Mouse (Mus musculus) liver, adult 2 months (tissue): Measurements from ENCODE around the gene Gm40460. TPM values are rescaled to one million over a fixed set of nuclear protein-coding genes. Genes with fewer than 3 reads are reported as not detected.
"Not testable (repeated sequence)": the region's sequence is repeated elsewhere in the genome, so short reads cannot be mapped to it uniquely, and the experiment has no call there.

Experiments used
- DNase-seq: peaks from one replicate; pipeline ENCODE4 v3.0.0-alpha.2; 2011; ENCODE audit warnings: low read depth, low spot score; ENCODE audit errors: extremely low read depth
- H3K27ac ChIP-seq: fragments of 200-500 bp; replicated peaks from 2 replicates; pipeline ENCODE4 v1.5.1; 2012; ENCODE audit warnings: low read depth, mild to moderate bottlenecking, control low read depth, inconsistent platforms, low read length; ENCODE audit not compliant: insufficient read depth
- H3K27me3 ChIP-seq: fragments of 200-500 bp; 2 replicates; pipeline ENCODE4 v1.6.1; 2012; ENCODE audit warnings: mild to moderate bottlenecking, moderate library complexity, low read length, inconsistent platforms; ENCODE audit not compliant: control insufficient read depth, insufficient read depth
- H3K36me3 ChIP-seq: fragments of 200-500 bp; 2 replicates; pipeline ENCODE4 v1.6.1; 2012; ENCODE audit warnings: low read length, inconsistent platforms; ENCODE audit not compliant: control insufficient read depth, insufficient read depth
- H3K4me1 ChIP-seq: fragments of 200-500 bp; 2 replicates; pipeline ENCODE4 v1.6.1; 2011; ENCODE audit warnings: low read length; ENCODE audit not compliant: control insufficient read depth, insufficient read depth
- H3K4me3 ChIP-seq: fragments of 200-500 bp; 2 replicates; pipeline ENCODE4 v1.5.1; 2011; ENCODE audit warnings: low read depth, mild to moderate bottlenecking, control low read depth, low read length, moderate library complexity; ENCODE audit not compliant: insufficient read depth
- H3K79me2 ChIP-seq: fragments of 200-500 bp; 2 replicates; pipeline ENCODE4 v1.6.1; 2012; ENCODE audit warnings: inconsistent platforms, mild to moderate bottlenecking, low read length, moderate library complexity; ENCODE audit not compliant: control insufficient read depth, insufficient read depth
- H3K9ac ChIP-seq: fragments of 200-500 bp; 2 replicates; pipeline ENCODE4 v1.6.1; 2012; ENCODE audit warnings: low read depth, mild to moderate bottlenecking, control low read depth, inconsistent platforms, low read length
- CTCF ChIP-seq: fragments of 200-500 bp; IDR thresholded peaks from 2 replicates; pipeline ENCODE4 v1.5.1; 2011; ENCODE audit warnings: low read depth, low read length, control low read depth
- POLR2A ChIP-seq: fragments of 200-500 bp; IDR thresholded peaks from 2 replicates; pipeline ENCODE4 v1.6.1; 2011; ENCODE audit warnings: low read length, control low read depth; ENCODE audit not compliant: insufficient read depth; ENCODE audit errors: extremely low read depth
- WGBS: fragments of 180-500 bp; shearing (Covaris S2); methylation state at CpG from one replicate; pipeline ENCODE4 v1.1.7; 2018; 5-methylcytosine and 5-hydroxymethylcytosine counted together
- polyA plus RNA-seq: library from polyadenylated mRNA; depleted of rRNA; stranded (reverse); fragments of >200 nt; gene quantifications from 2 replicates; pipeline ENCODE4 v1.2.3, GENCODE M21; 2012
- total RNA-seq: library from RNA; depleted of rRNA; stranded (reverse); fragments of >200 nt; gene quantifications from 2 replicates; pipeline ENCODE4 v1.2.3, GENCODE M21; 2014

The Gm40460 gene
- total and polyA plus RNA-seq, 2 experiments = not detected

GRCm38 (mm10) chr7:142278183-142278582 is 37.3 kb upstream of the Gm40460 start:
- not testable (repeated sequence) for H3K4me1 ChIP-seq, H3K79me2 ChIP-seq, H3K36me3 ChIP-seq, H3K27me3 ChIP-seq, H3K27ac ChIP-seq, H3K4me3 ChIP-seq, H3K9ac ChIP-seq
- DNase-seq = peak; percentile 18
- 0% methylated on average over 3 of the region's 3 CpGs for WGBS
- peak; percentile 78 for TF ChIP-seq CTCF

GRCm38 (mm10) chr7:142274263-142274662 is 33.4 kb upstream of the Gm40460 start, which contains the start of gene Gm4559:
Gene Gm4559 (minus strand): TSS chr7:142274363.
- not testable (repeated sequence) for H3K9ac ChIP-seq, DNase-seq, H3K27ac ChIP-seq, H3K4me3 ChIP-seq, H3K4me1 ChIP-seq, H3K36me3 ChIP-seq, H3K27me3 ChIP-seq, H3K79me2 ChIP-seq

GRCm38 (mm10) chr7:142258254-142258653 is 17.4 kb upstream of the Gm40460 start, which contains the start of gene Gm2431:
Gene Gm2431 (minus strand): TSS chr7:142258354.
- 36% methylated on average over 1 of the region's 1 CpGs for WGBS
- DNase-seq, H3K79me2 ChIP-seq, H3K27ac ChIP-seq, H3K4me3 ChIP-seq, H3K27me3 ChIP-seq, H3K9ac ChIP-seq, H3K4me1 ChIP-seq, H3K36me3 ChIP-seq: not testable (repeated sequence)

- DNase-seq = peak; percentile 8
- Histone ChIP-seq H3K27me3 (peaks cover 3% of the 10 kb centered on the region; the same call in 1 of the 2 replicates), H3K4me3 (no peak overlapping the region), H3K79me2 (no peaks in the 10 kb centered on the region), H3K4me1 (no peaks in the 10 kb centered on the region), H3K27ac (no peak overlapping the region), H3K9ac (no peak overlapping the region), H3K36me3 (no peaks in the 10 kb centered on the region)
- WGBS = 0% methylated on average over 2 of the region's 2 CpGs
- TF ChIP-seq CTCF (peak; percentile 77), POLR2A (no peak)
Observed at GRCm38 (mm10) chr7:142255517-142255916, 14.6 kb upstream of the Gm40460 start.

GRCm38 (mm10) chr7:142249824-142250223 is 8.9 kb upstream of the Gm40460 start:
- Histone ChIP-seq H3K36me3 (no peaks in the 10 kb centered on the region), H3K27ac (no peak overlapping the region), H3K79me2 (no peaks in the 10 kb centered on the region), H3K9ac (no peak overlapping the region), H3K4me1 (no peaks in the 10 kb centered on the region), H3K4me3 (no peak overlapping the region), H3K27me3 (peaks cover 3% of the 10 kb centered on the region; the same call in 1 of the 2 replicates)
- DNase-seq = peak; percentile 8
- WGBS = 0% methylated on average over 1 of the region's 1 CpGs
- no peak for TF ChIP-seq POLR2A
- peak; percentile 34 for TF ChIP-seq CTCF

GRCm38 (mm10) chr7:142231540-142231939 is 9.3 kb downstream of the Gm40460 start:
- Histone ChIP-seq H3K4me1 (no peaks in the 10 kb centered on the region), H3K27me3 (no peaks in the 10 kb centered on the region), H3K4me3 (no peak overlapping the region), H3K27ac (no peak overlapping the region), H3K9ac (no peak overlapping the region), H3K36me3 (no peaks in the 10 kb centered on the region), H3K79me2 (no peaks in the 10 kb centered on the region)
- TF ChIP-seq CTCF = no peak
- no peak for TF ChIP-seq POLR2A
- 44% methylated on average over 1 of the region's 1 CpGs for WGBS
- no peak for DNase-seq

GRCm38 (mm10) chr7:142229871-142230270 is 11.0 kb downstream of the Gm40460 start, which contains the start of gene Krtap5-5:
Gene Krtap5-5 (minus strand): TSS chr7:142229971.
- H3K36me3 ChIP-seq, H3K27ac ChIP-seq, H3K4me1 ChIP-seq, H3K27me3 ChIP-seq, H3K79me2 ChIP-seq, H3K9ac ChIP-seq, H3K4me3 ChIP-seq, DNase-seq: not testable (repeated sequence)
- 36% methylated on average over 3 of the region's 3 CpGs for WGBS
